Mouse (Mus musculus) kidney, embryonic 16.5 days (tissue): Measurements from ENCODE around the gene Zfp871. TPM values are rescaled to one million over a fixed set of nuclear protein-coding genes. Genes with fewer than 3 reads are reported as not detected.
"Not testable (repeated sequence)": the region's sequence is repeated elsewhere in the genome, so short reads cannot be mapped to it uniquely, and the experiment has no call there.

Experiments
- ATAC-seq: fragments of 200-750 bp; cut with Nextera tagmentation; 2 replicates; pipeline ENCODE4 v1.8.0; 2017; ENCODE audit warnings: moderate TSS enrichment; ENCODE audit not compliant: low FRiP score, low TSS enrichment
- H3K27ac ChIP-seq: fragments of 300-500 bp; sonication (generic); 2 replicates; pipeline ENCODE4 v1.5.1; 2014; ENCODE audit warnings: low read length
- H3K27me3 ChIP-seq: fragments of 300-500 bp; sonication (generic); 2 replicates; pipeline ENCODE4 v1.6.1; 2014; ENCODE audit warnings: low read length, control low read depth, mixed read lengths; ENCODE audit not compliant: insufficient read depth
- H3K36me3 ChIP-seq: fragments of 300-500 bp; sonication (generic); 2 replicates; pipeline ENCODE4 v1.6.1; 2014; ENCODE audit warnings: low read length, control low read depth, mixed read lengths; ENCODE audit not compliant: insufficient read depth
- H3K4me1 ChIP-seq: fragments of 300-500 bp; sonication (generic); 2 replicates; pipeline ENCODE4 v1.6.1; 2014; ENCODE audit warnings: low read length, control low read depth, mixed read lengths; ENCODE audit not compliant: insufficient read depth
- H3K4me2 ChIP-seq: fragments of 300-500 bp; sonication (generic); replicated peaks from 2 replicates; pipeline ENCODE4 v1.6.1; 2014; ENCODE audit warnings: low read depth, low read length
- H3K4me3 ChIP-seq: fragments of 300-500 bp; sonication (generic); 2 replicates; pipeline ENCODE4 v1.5.1; 2014; ENCODE audit warnings: mild to moderate bottlenecking, low read length
- H3K9ac ChIP-seq: fragments of 300-500 bp; sonication (generic); replicated peaks from 2 replicates; pipeline ENCODE4 v1.6.1; 2014; ENCODE audit warnings: low read length
- H3K9me3 ChIP-seq: fragments of 300-500 bp; sonication (generic); 2 replicates; pipeline ENCODE4 v1.6.1; 2016; ENCODE audit warnings: low read length, control low read depth
- WGBS: fragments of 180-500 bp; shearing (Covaris S2); extraction: QIAGEN DNeasy Blood & Tissue Kit; methylation state at CpG from one replicate; pipeline ENCODE4 v1.1.7; 2014; 5-methylcytosine and 5-hydroxymethylcytosine counted together
- polyA plus RNA-seq: library from polyadenylated mRNA; unstranded; fragments of >200 nt; fragmentation: Nextera tagmentation; extraction: Ambion mirVana; gene quantifications from 2 replicates; pipeline ENCODE4 v1.2.1, GENCODE M21; 2015

Gene Zfp871
- polyA plus RNA-seq, 1 experiment from 2014 or later = 34.9 TPM

DNA sequence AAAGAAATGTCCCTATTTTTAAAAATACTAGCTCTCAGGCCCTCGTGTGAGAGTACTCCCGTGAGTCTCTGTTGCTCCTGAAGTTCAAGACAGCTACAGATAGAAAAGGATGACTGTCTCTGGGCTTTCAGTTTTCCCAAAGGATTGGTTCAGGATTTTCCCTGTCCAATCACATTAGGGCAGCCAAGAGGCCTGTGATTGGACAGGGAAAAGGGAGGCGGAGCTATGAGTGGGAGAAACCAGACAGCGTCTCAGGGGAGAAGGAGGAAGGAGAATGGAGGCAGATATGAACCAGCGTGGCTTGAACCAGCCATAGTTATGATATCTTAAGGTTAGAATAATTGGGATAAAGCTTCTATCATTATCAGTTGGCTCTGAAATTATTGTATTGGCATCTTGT is 37.5 kb downstream of the Zfp871 start:
- no peak for ATAC-seq

DNA sequence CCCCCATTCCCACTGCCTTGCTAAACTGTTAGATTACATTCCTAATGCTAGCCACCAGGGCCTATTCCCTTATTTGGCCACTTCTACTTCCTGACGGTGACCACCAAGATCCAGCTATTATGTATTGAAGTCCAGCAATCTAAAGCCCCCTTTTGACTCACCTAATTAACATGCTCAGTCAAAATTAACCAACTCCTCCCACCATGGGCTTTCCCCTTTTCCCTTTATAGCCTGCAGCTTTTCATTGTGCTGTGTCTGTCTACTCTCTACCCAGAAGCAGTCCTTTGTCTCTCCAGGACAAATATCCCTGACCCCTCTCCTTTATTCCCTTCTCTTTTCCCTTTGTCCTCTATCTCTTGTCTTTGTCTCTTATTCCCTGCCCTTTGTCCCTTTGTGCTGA is 47.0 kb downstream of the Zfp871 start:
- Histone ChIP-seq H3K9ac (no peak overlapping the region), H3K4me3 (no peak overlapping the region), H3K36me3 (no peaks in the 10 kb centered on the region), H3K27ac (no peak overlapping the region), H3K9me3 (no peaks in the 10 kb centered on the region), H3K4me2 (no peak overlapping the region), H3K4me1 (no peaks in the 10 kb centered on the region), H3K27me3 (no peaks in the 10 kb centered on the region)
- no peak for ATAC-seq
- 20% methylated on average over 1 of the region's 1 CpGs for WGBS

More for the DNA sequence above, 37.5 kb downstream of the Zfp871 start:
- Histone ChIP-seq H3K4me3 (no peak overlapping the region), H3K9ac (no peak overlapping the region), H3K4me1 (no peaks in the 10 kb centered on the region), H3K27ac (no peak overlapping the region), H3K4me2 (no peak overlapping the region), H3K36me3 (no peaks in the 10 kb centered on the region), H3K9me3 (no peaks in the 10 kb centered on the region), H3K27me3 (no peaks in the 10 kb centered on the region)
- 44% methylated on average over 5 of the region's 5 CpGs for WGBS

DNA sequence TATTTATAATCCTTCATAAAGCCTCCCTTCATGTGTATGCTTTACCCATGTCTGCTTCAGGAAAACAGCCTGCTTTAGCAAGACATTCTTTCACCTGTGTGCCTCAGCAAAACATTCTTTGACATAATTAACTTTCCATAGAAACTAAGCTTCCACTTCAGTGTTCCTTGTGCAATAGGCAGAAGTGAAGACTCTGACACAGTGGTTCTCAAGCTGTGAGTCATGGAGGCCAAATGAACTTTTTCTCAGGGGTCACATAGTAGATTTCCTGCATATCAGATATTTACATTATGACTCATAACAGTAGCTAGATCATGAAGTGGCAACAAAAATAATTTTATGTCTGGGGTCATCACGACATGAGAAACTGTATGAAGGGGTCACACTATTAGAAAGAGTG is 49.7 kb downstream of the Zfp871 start:
- WGBS = 79% methylated on average over 1 of the region's 1 CpGs
- Histone ChIP-seq H3K4me3 (no peak overlapping the region), H3K36me3 (no peaks in the 10 kb centered on the region), H3K9ac (no peak overlapping the region), H3K27me3 (no peaks in the 10 kb centered on the region), H3K4me2 (no peak overlapping the region), H3K4me1 (no peaks in the 10 kb centered on the region), H3K9me3 (no peaks in the 10 kb centered on the region; the same call in 1 of the 2 replicates), H3K27ac (no peak overlapping the region)
- ATAC-seq = no peak

DNA sequence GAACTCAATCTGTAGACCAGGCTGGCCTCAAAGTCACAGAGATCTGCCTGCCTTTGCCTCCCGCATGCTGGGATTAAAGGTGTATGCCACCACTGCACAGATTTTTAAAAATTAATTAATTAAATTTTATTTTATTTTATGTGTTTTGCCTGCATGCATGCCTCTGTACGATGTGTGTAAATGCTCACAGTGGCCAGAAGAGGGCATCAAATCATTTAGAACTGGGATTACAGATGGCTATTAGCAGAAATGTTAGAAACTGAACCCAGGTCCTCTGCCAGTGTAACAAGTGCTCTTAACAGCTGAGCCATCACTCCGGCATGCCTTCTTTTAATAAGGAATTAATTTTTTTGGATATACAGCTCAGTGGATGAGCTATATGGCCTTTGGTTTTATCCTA is 59.1 kb downstream of the Zfp871 start:
- Histone ChIP-seq H3K4me1 (no peaks in the 10 kb centered on the region), H3K9me3 (no peaks in the 10 kb centered on the region; the same call in 1 of the 2 replicates), H3K9ac (no peak overlapping the region), H3K36me3 (no peaks in the 10 kb centered on the region), H3K27me3 (no peaks in the 10 kb centered on the region), H3K4me3 (no peak overlapping the region), H3K27ac (no peak overlapping the region), H3K4me2 (no peak overlapping the region)
- ATAC-seq = no peak
- WGBS = 80% methylated on average over 3 of the region's 3 CpGs

DNA sequence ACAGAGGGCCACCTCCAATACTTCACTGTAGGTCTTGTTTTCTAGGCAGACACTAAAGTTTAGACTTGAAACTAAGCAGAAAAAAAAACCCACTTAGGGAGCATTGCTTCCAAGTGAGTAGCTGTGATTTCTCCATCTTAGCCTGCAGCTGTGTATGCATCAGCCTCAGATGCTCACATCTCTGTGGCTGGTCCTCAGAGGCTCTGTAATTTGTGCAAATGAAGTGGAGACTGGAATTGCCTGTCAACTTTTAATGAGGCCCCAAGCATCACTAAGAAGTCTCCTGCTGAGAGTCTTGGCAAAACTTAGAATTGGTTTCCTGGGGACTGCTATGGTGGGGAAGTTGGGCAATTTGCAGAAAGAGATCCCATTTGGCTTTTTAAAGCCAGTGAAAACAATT is 61.7 kb downstream of the Zfp871 start:
- not testable (repeated sequence) for H3K4me1 ChIP-seq, H3K4me3 ChIP-seq, ATAC-seq, H3K9ac ChIP-seq, H3K36me3 ChIP-seq, H3K27ac ChIP-seq, H3K4me2 ChIP-seq, H3K27me3 ChIP-seq, H3K9me3 ChIP-seq

DNA sequence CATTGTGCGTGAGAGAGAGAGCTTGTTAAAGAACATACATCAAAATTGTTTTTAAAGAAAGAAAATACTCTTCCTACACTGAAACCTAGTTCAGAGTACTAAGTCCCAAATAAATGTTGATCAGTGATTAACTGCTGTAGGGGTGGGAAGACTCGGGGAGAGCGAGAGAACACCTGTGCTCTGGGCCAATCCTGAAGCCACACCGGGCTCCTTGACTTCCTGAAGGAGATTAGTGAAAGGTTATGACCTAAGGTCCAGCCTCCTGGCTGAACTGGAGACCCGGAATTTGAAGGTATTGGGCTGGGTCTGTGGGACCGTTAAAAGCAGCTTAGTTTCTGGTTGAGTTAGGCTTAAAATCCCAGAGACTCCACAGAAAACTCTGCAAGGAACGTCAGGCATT is 65.3 kb downstream of the Zfp871 start:
- Histone ChIP-seq H3K36me3 (no peaks in the 10 kb centered on the region), H3K4me1 (no peaks in the 10 kb centered on the region), H3K9ac (no peak overlapping the region), H3K27me3 (no peaks in the 10 kb centered on the region), H3K9me3 (peaks cover 10% of the 10 kb centered on the region; the same call in 1 of the 2 replicates), H3K4me3 (no peak overlapping the region), H3K4me2 (no peak overlapping the region), H3K27ac (no peak overlapping the region)
- no peak for ATAC-seq
- 73% methylated on average over 7 of the region's 7 CpGs for WGBS

DNA sequence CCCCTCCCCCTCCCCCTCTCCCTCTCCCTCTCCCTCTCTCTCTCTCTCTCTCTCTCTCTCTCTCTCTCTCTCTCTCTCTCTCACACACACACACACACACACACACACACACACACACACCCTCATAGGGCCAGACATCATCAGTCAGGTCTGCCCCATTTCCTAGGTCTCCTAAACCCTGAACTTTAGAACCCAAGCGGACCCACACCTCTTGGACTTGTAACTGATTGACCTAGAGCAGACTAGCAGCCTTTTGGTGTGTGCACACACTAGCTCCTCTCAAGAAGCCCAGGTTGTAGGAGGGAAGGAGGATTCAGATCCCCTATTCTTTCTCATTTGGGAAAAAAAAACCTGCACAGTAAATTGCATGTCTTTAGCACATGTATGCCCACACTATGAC is 65.9 kb downstream of the Zfp871 start:
- H3K27me3 ChIP-seq, H3K27ac ChIP-seq, ATAC-seq, H3K9ac ChIP-seq, H3K9me3 ChIP-seq, H3K4me2 ChIP-seq, H3K36me3 ChIP-seq, H3K4me3 ChIP-seq, H3K4me1 ChIP-seq: not testable (repeated sequence)
- WGBS = 73% methylated on average over 1 of the region's 1 CpGs

Other genes with a start within 250 kb of the Zfp871 start
- not detected in 2 replicates for gene Cyp4f37, start 167.0 kb downstream of the Zfp871 start, polyA plus RNA-seq
- gene Cyp4f40, start 129.4 kb downstream of the Zfp871 start, polyA plus RNA-seq = not detected in 2 replicates
- not detected in 2 replicates for gene Cyp4f15, start 102.7 kb downstream of the Zfp871 start, polyA plus RNA-seq
- gene Zfp811, start 21.6 kb upstream of the Zfp871 start, polyA plus RNA-seq = 2.7 and 3.3 TPM in 2 replicates
- gene Zfp799, start 42.0 kb upstream of the Zfp871 start, polyA plus RNA-seq = 15.6 and 16.3 TPM in 2 replicates
- gene Zfp870, start 103.4 kb upstream of the Zfp871 start, polyA plus RNA-seq = 6.4 and 8.3 TPM in 2 replicates
- gene Cyp4f14, start 129.1 kb upstream of the Zfp871 start, polyA plus RNA-seq = not detected in 2 replicates
- 16.3 and 18.3 TPM in 2 replicates for gene Cyp4f13, start 159.1 kb upstream of the Zfp871 start, polyA plus RNA-seq
- 11.4 TPM in 2 replicates for gene Zfp472, start 177.5 kb upstream of the Zfp871 start, polyA plus RNA-seq
- 12.2 and 12.3 TPM in 2 replicates for gene Zfp952, start 204.8 kb upstream of the Zfp871 start, polyA plus RNA-seq
- gene Zfp763, start 245.1 kb upstream of the Zfp871 start, polyA plus RNA-seq = 14.4 and 14.8 TPM in 2 replicates